Mouse (Mus musculus) stomach, postnatal 0 days (tissue): ENCODE results near the gene Nfic. TPM values are rescaled to one million over a fixed set of nuclear protein-coding genes. Genes with fewer than 3 reads are reported as not detected.

Source experiments
- ATAC-seq: fragments of 200-750 bp; cut with Nextera tagmentation; 2 replicates; pipeline ENCODE4 v1.8.0; 2017; ENCODE audit not compliant: low FRiP score, low TSS enrichment
- DNase-seq: peaks from one replicate; pipeline ENCODE4 v3.0.0-alpha.2; 2016; ENCODE audit warnings: low spot score
- H3K27ac ChIP-seq: fragments of 300-500 bp; sonication (generic); replicated peaks from 2 replicates; pipeline ENCODE4 v1.5.1; 2014; ENCODE audit warnings: mild to moderate bottlenecking, control low read depth
- H3K27me3 ChIP-seq: fragments of 300-500 bp; sonication (generic); 2 replicates; pipeline ENCODE4 v1.6.1; 2014; ENCODE audit warnings: low read length; ENCODE audit not compliant: control insufficient read depth, insufficient read depth
- H3K36me3 ChIP-seq: fragments of 300-500 bp; sonication (generic); 2 replicates; pipeline ENCODE4 v1.6.1; 2014; ENCODE audit warnings: low read length, mixed read lengths; ENCODE audit not compliant: control insufficient read depth, insufficient read depth
- H3K4me1 ChIP-seq: fragments of 300-500 bp; sonication (generic); replicated peaks from 2 replicates; pipeline ENCODE4 v1.6.1; 2014; ENCODE audit warnings: antibody characterized with exemption; ENCODE audit not compliant: control insufficient read depth, insufficient read depth
- H3K4me2 ChIP-seq: fragments of 300-500 bp; sonication (generic); replicated peaks from 2 replicates; pipeline ENCODE4 v1.6.1; 2014; ENCODE audit warnings: low read depth, mild to moderate bottlenecking, control low read depth, moderate library complexity
- H3K4me3 ChIP-seq: fragments of 300-500 bp; sonication (generic); 2 replicates; pipeline ENCODE4 v1.5.1; 2014; ENCODE audit warnings: low read depth, low read length, control low read depth
- H3K9ac ChIP-seq: fragments of 300-500 bp; sonication (generic); 2 replicates; pipeline ENCODE4 v1.6.1; 2014; ENCODE audit warnings: mild to moderate bottlenecking, low read length, control low read depth, mixed read lengths
- H3K9me3 ChIP-seq: fragments of 300-500 bp; sonication (generic); 2 replicates; pipeline ENCODE4 v1.6.1; 2016; ENCODE audit warnings: low read length; ENCODE audit not compliant: control insufficient read depth
- CTCF ChIP-seq: IDR thresholded peaks from 2 replicates; pipeline ENCODE4 v1.5.1; 2016; ENCODE audit warnings: antibody characterized with exemption, low read depth, mild to moderate bottlenecking, moderate library complexity
- EP300 ChIP-seq: optimal IDR thresholded peaks from 2 replicates; pipeline ENCODE3; 2016; ENCODE audit warnings: antibody characterized with exemption
- WGBS: fragments of 180-500 bp; shearing (Covaris S2); extraction: QIAGEN DNeasy Blood & Tissue Kit; methylation state at CpG from one replicate; pipeline ENCODE4 v1.1.7; 2014; 5-methylcytosine and 5-hydroxymethylcytosine counted together
- polyA plus RNA-seq: library from polyadenylated mRNA; unstranded; fragments of >200 nt; fragmentation: Nextera tagmentation; extraction: Ambion mirVana; gene quantifications from 2 replicates; pipeline ENCODE4 v1.2.1, GENCODE M21; 2015

Gene Nfic
- polyA plus RNA-seq, 1 experiment from 2014 or later = 40.4 TPM

- no peaks in the 10 kb centered on the region for H3K27me3 ChIP-seq
Measured at GRCm38 (mm10) chr10:81377793-81378552, 77.5 kb downstream of the Nfic start, which contains the start of gene Fzr1. TSS of gene Fzr1 (minus strand) at chr10:81378516.

GRCm38 (mm10) chr10:81377362-81377664 lies 78.1 kb downstream of the Nfic start:
- no peaks in the 10 kb centered on the region for H3K9me3 ChIP-seq
- DNase-seq (no peak), ATAC-seq (no peak)
- 32% methylated on average over 2 of the region's 2 CpGs for WGBS
- peak overlapping the region; percentile 91 for H3K9ac ChIP-seq
- no peaks in the 10 kb centered on the region for H3K27me3 ChIP-seq
- no peak for TF ChIP-seq CTCF
- no peak for TF ChIP-seq EP300
- H3K4me2 ChIP-seq = peak overlapping the region; percentile 84
- H3K4me1 ChIP-seq = peaks cover 13% of the 10 kb centered on the region
- H3K27ac ChIP-seq = peak overlapping the region; percentile 77
- H3K36me3 ChIP-seq = peaks cover 5% of the 10 kb centered on the region; the same call in 1 of the 2 replicates
- peak overlapping the region; percentile 86 for H3K4me3 ChIP-seq

More at GRCm38 (mm10) chr10:81377793-81378552, 77.5 kb downstream of the Nfic start, which contains the start of gene Fzr1:
- no peak for TF ChIP-seq EP300
- TF ChIP-seq CTCF = no peak
- H3K4me3 ChIP-seq = peak within 1 kb of the TSS; percentile 86
- peaks cover 5% of the 10 kb centered on the region; the same call in 1 of the 2 replicates for H3K36me3 ChIP-seq
- no peaks in the 10 kb centered on the region for H3K9me3 ChIP-seq
- WGBS = under 1% methylated on average over 53 of the region's 59 CpGs
- H3K27ac ChIP-seq = peak within 1 kb of the TSS; percentile 77
- ATAC-seq (no peak; the same call in 1 of the 2 replicates), DNase-seq (no peak)
- peaks cover 13% of the 10 kb centered on the region for H3K4me1 ChIP-seq
- H3K9ac ChIP-seq = peak within 1 kb of the TSS; percentile 91
- H3K4me2 ChIP-seq = peak within 1 kb of the TSS; percentile 84

DNA sequence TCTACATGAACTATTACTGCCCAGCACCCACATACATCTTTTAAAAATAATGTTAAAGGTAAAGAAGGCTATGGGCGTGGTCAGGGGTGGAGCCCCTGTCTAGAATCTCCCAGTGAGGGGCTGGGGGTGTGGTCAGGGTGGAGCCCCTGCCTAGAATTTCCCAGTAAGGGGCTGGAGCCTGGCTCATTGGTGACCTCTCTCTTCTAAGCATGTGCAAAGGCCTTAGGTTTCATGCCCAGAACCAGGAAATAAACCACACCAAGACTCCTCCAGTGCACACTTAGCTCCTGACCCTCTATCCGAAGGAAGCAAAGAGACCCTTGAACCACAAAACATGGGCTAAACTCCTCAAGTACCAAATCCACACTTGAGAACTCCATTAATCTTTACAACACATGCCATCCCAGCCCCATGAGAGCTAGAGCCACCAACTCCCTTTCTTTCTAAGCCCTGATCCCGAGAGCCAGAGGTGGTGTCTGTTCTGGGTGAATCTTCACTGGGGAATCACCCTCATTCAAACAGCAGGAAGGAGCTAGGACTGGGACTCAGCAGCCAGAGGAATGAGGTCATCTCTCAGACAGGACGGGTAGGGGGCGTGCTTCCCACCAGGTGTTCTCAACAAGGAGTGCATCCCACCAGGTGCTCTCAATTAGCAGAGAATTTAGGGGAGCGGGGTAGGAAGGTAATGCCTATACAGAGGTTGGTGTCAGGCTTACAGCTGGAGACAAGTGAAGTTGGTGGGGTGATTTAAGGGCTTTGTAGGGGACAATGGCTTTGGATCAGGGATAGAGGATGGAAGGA lies 78.7 kb downstream of the Nfic start:
- peak overlapping the region; percentile 86 for H3K4me3 ChIP-seq
- no peaks in the 10 kb centered on the region for H3K27me3 ChIP-seq
- H3K9ac ChIP-seq = peak overlapping the region; percentile 91
- peaks cover 13% of the 10 kb centered on the region for H3K4me1 ChIP-seq
- 28% methylated on average over 6 of the region's 6 CpGs for WGBS
- peak overlapping the region; percentile 84 for H3K4me2 ChIP-seq
- ATAC-seq = no peak
- DNase-seq = peak; percentile 63
- H3K27ac ChIP-seq = peak overlapping the region; percentile 77
- H3K9me3 ChIP-seq = no peaks in the 10 kb centered on the region
- no peak for TF ChIP-seq EP300
- TF ChIP-seq CTCF = 0 out of 2 replicates have a peak, but pooled peaks have one; percentile 23
- peaks cover 5% of the 10 kb centered on the region; the same call in 1 of the 2 replicates for H3K36me3 ChIP-seq

DNA sequence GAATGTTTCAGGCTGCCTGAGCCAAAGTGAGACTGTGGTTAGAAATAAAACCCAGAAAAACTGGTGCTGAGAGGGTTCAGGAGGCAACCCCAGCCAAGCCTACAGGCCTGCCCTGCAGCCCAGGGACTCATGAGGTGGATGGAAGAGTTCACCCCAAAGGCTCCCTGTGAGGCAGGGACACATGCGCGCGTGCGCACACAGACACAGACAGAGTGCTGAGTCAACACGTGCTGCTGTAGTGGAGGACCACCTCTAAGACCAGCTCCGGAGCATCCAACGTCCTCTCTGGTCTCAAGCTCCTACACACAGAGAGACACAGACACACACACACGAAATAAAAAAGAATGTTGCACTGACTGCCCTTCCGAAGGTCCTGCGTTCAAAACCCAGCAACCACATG lies 80.1 kb downstream of the Nfic start:
- Histone ChIP-seq H3K9ac (no peak overlapping the region), H3K4me2 (no peak overlapping the region), H3K4me3 (no peak overlapping the region), H3K36me3 (peaks cover 14% of the 10 kb centered on the region), H3K27ac (no peak overlapping the region), H3K4me1 (peaks cover 13% of the 10 kb centered on the region), H3K9me3 (no peaks in the 10 kb centered on the region), H3K27me3 (no peaks in the 10 kb centered on the region)
- TF ChIP-seq CTCF (no peak), EP300 (no peak)
- 93% methylated on average over 10 of the region's 10 CpGs for WGBS
- no peak for ATAC-seq
- DNase-seq = no peak

DNA sequence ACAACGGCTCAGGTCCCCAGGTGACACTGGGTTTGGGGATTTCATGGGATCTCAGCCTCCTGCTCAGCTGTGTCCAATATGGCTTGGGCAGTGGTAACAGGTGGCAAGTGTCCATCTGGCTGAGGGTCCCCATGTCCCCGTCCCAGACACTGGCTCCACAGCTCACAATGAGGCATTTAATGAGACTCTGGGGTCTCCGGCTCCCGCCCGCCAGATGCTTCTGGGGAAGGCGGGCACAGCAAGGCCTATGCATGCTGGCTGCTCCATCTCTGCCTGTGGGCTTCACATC lies 88.3 kb downstream of the Nfic start:
- WGBS = 75% methylated on average over 6 of the region's 6 CpGs
- no peak for DNase-seq
- Histone ChIP-seq H3K4me3 (no peak overlapping the region), H3K9ac (no peak overlapping the region), H3K27ac (peak overlapping the region; percentile 82; the same call in 1 of the 2 replicates), H3K4me1 (peaks cover 4% of the 10 kb centered on the region; the same call in 1 of the 2 replicates), H3K9me3 (no peaks in the 10 kb centered on the region), H3K4me2 (no peak overlapping the region), H3K36me3 (peaks cover 38% of the 10 kb centered on the region), H3K27me3 (no peaks in the 10 kb centered on the region)
- no peak for ATAC-seq
- TF ChIP-seq CTCF (no peak), EP300 (no peak)
